Comparison of ENCODE assay signal across 25 mouse cellular contexts in genomic region chr4:149844971-149845370, GRCm38 (mm10).
DNase-seq lines count a peak whose midpoint lies in the region; ATAC-seq lines count a peak whose summit lies in the region.
"Had no signal": no experiment of that assay in that cellular context is flagged by ENCODE, and none has a peak within 500 bp of the region (broad histone marks: within the 10 kb centered on the region; RNA-seq: fewer than 3 reads in every experiment).

No protein-coding gene starts in this region.

- no peak overlapping the region for H3K4me3 ChIP-seq in embryonic facial prominence, embryonic 12.5 days
- H3K4me3 ChIP-seq in limb, embryonic 12.5 days (replicated peaks): no peak overlapping the region
- H3K4me3 ChIP-seq: forebrain, embryonic 10.5 days; hindbrain, embryonic 13.5 days; left cerebral cortex, adult 2 months; liver, embryonic 12.5 days; megakaryocyte, embryonic 14.5 days; midbrain, embryonic 15.5 days; neural tube, embryonic 13.5 days had no signal

- no peak overlapping the region for H3K9ac ChIP-seq in embryonic facial prominence, embryonic 12.5 days
- H3K9ac ChIP-seq in limb, embryonic 12.5 days (replicated peaks): no peak overlapping the region
- H3K9ac ChIP-seq: hindbrain, embryonic 13.5 days; liver, embryonic 12.5 days; midbrain, embryonic 15.5 days; neural tube, embryonic 13.5 days had no signal

- whole genome bisulfite sequencing in embryonic facial prominence, embryonic 12.5 days: 44% methylated on average over 10 of the region's 10 CpGs
- 66% methylated on average over 10 of the region's 10 CpGs for WGBS in limb, embryonic 12.5 days

- peaks cover 16% of the 10 kb centered on the region; the same call in 1 of the 2 replicates for H3K4me1 ChIP-seq in embryonic facial prominence, embryonic 12.5 days
- H3K4me1 ChIP-seq in limb, embryonic 12.5 days (replicated peaks): peaks cover 31% of the 10 kb centered on the region
- H3K4me1 ChIP-seq: liver, embryonic 12.5 days; midbrain, embryonic 15.5 days had no signal

- H3K27ac ChIP-seq in embryonic facial prominence, embryonic 12.5 days: peak overlapping the region; percentile 75
- peak overlapping the region; percentile 66; the same call in 1 of the 2 replicates for H3K27ac ChIP-seq in limb, embryonic 12.5 days
- H3K27ac ChIP-seq: forebrain, embryonic 10.5 days; hindbrain, embryonic 13.5 days; left cerebral cortex, adult 2 months; liver, embryonic 12.5 days; midbrain, embryonic 15.5 days; neural tube, embryonic 13.5 days had no signal

- no peaks in the 10 kb centered on the region for H3K9me3 ChIP-seq in embryonic facial prominence, embryonic 12.5 days
- H3K9me3 ChIP-seq in limb, embryonic 12.5 days: no peaks in the 10 kb centered on the region
- H3K9me3 ChIP-seq: forebrain, embryonic 10.5 days; hindbrain, embryonic 13.5 days; liver, embryonic 12.5 days; midbrain, embryonic 15.5 days; neural tube, embryonic 13.5 days had no signal

- peak; percentile 41; the same call in 1 of the 2 replicates for ATAC-seq in embryonic facial prominence, embryonic 12.5 days (ENCODE audit: insufficient number of reproducible peaks, insufficient read depth, low FRiP score, low TSS enrichment)
- ATAC-seq in limb, embryonic 12.5 days (ENCODE audit: insufficient number of reproducible peaks, insufficient read depth, low FRiP score, low TSS enrichment, low read depth): no peak
- ATAC-seq: activated CD4-positive, CD25-positive, alpha-beta regulatory T cell, adult 4 months; forebrain, embryonic 16.5 days; liver, embryonic 12.5 days; midbrain, embryonic 15.5 days had no signal

- peak; percentile 27 for DNase-seq in kidney, adult 11 months
- no peak for DNase-seq in kidney, adult 18-20 months
- peak; percentile 56 for DNase-seq in NIH3T3 (ENCODE audit: low read depth)
- no peak for DNase-seq in adipocyte (ENCODE audit: low spot score)
- DNase-seq in lung, postnatal 36 days: no peak
- DNase-seq: adrenal gland, postnatal 10 days; cerebellum, adult 8-10 months; cerebellum, postnatal 36 days; embryo, embryonic 11 days; gastrocnemius, postnatal 10 days; left cerebral cortex, postnatal 4 days; right cerebral cortex, postnatal 4 days; thymus, postnatal 25 days had no signal

- no peaks in the 10 kb centered on the region for H3K36me3 ChIP-seq in embryonic facial prominence, embryonic 12.5 days
- H3K36me3 ChIP-seq in limb, embryonic 12.5 days: no peaks in the 10 kb centered on the region
- H3K36me3 ChIP-seq: forebrain, embryonic 10.5 days; G1E; hindbrain, embryonic 13.5 days; liver, embryonic 12.5 days; midbrain, embryonic 15.5 days; neural tube, embryonic 13.5 days had no signal

- H3K4me2 ChIP-seq in embryonic facial prominence, embryonic 12.5 days (replicated peaks): no peak overlapping the region
- H3K4me2 ChIP-seq in limb, embryonic 12.5 days: no peak overlapping the region
- H3K4me2 ChIP-seq: hindbrain, embryonic 13.5 days; liver, embryonic 12.5 days; midbrain, embryonic 15.5 days; neural tube, embryonic 13.5 days had no signal

- H3K27me3 ChIP-seq in embryonic facial prominence, embryonic 12.5 days: no peaks in the 10 kb centered on the region
- no peaks in the 10 kb centered on the region for H3K27me3 ChIP-seq in limb, embryonic 12.5 days
- H3K27me3 ChIP-seq: hindbrain, embryonic 13.5 days; midbrain, embryonic 15.5 days; neural tube, embryonic 13.5 days had no signal

Comparison
In these comparisons a context has a peak if more than half of its experiments do, and no peak if none do; other contexts are left out.
1. DNase-seq: peak in kidney, adult 11 months (single experiment) and NIH3T3 (single experiment); none in kidney, adult 18-20 months (single experiment), adipocyte (single experiment) and lung, postnatal 36 days (single experiment).